Mouse (Mus musculus): Measurements from ENCODE around the gene 9430097D07Rik.

The 9430097D07Rik gene

DNA sequence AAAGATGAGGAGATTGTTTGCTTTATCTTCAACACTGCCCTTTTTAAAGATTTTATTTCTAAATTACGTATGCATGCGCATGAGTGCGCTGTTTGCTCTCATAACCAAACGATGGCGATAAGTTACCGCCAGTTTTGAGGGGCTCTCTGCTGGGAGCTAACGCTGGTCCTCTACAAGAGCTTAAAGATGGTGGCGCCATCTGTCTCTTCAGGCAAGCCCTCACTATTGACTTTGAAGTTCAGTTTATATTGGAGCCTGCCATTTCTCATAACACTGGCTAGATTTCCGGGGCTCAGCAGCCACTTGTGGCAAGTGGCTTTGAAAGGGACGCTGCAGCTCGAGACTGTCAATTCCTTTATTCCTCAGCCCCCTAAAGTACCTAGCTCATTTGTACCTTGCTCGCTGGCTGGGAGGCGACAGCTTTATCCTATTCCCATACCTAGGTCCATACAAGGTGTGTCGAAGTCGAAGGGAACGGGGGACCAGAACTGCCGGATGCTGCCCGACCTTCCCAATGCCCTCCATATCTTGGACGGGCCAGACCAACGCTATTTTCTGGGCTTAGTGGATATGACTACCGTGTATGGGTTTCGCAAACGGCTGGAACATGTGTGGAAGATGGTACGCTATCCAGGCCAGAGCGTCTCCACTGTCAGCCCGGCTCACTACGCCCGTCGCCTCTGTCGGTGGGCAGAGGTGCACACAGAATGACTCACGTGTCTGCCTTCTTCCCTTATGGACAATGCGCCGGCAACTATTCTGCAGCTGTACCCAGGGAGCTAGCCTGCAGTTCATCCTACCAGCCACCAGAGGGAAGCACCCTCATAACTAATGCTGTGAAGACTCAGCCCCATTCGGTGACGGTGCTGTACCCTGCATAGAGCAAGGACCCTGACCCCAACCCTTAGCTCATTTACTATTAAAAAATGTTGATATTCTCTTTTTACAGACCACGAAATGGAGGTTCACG lies 7.6 kb upstream of the 9430097D07Rik start:
- H3K36me3 ChIP-seq (ENCODE audit: control insufficient read depth, insufficient read depth, low read length, poor library complexity, severe bottlenecking): no peaks in the 10 kb centered on the region
- peak; percentile 88 for DNase-seq (ENCODE audit: low read depth, low spot score)

GRCm38 (mm10) chr2:32581450-32582095 lies 6.1 kb upstream of the 9430097D07Rik start:
- no peaks in the 10 kb centered on the region for H3K36me3 ChIP-seq (ENCODE audit: control insufficient read depth, insufficient read depth, low read length, poor library complexity, severe bottlenecking)
- DNase-seq (ENCODE audit: low read depth, low spot score): peak; percentile 44
- H3K27me3 ChIP-seq (ENCODE audit: control insufficient read depth, insufficient read depth, low read length, poor library complexity, severe bottlenecking): no peaks in the 10 kb centered on the region

More for the DNA sequence above, 7.6 kb upstream of the 9430097D07Rik start:
- H3K27me3 ChIP-seq (ENCODE audit: control insufficient read depth, insufficient read depth, low read length, poor library complexity, severe bottlenecking): no peaks in the 10 kb centered on the region

GRCm38 (mm10) chr2:32578146-32579046 lies 2.9 kb upstream of the 9430097D07Rik start:
- no peaks in the 10 kb centered on the region; the same call in 1 of the 2 replicates for H3K36me3 ChIP-seq (ENCODE audit: control insufficient read depth, insufficient read depth, low read length, poor library complexity, severe bottlenecking)
- no peaks in the 10 kb centered on the region for H3K27me3 ChIP-seq (ENCODE audit: control insufficient read depth, insufficient read depth, low read length, poor library complexity, severe bottlenecking)
- no peak for DNase-seq (ENCODE audit: low read depth, low spot score)

GRCm38 (mm10) chr2:32576532-32576931 lies 1.0 kb upstream of the 9430097D07Rik start:
- no peaks in the 10 kb centered on the region for H3K27me3 ChIP-seq (ENCODE audit: control insufficient read depth, insufficient read depth, low read length, poor library complexity, severe bottlenecking)
- DNase-seq (ENCODE audit: low read depth, low spot score): no peak
- no peaks in the 10 kb centered on the region; the same call in 1 of the 2 replicates for H3K36me3 ChIP-seq (ENCODE audit: control insufficient read depth, insufficient read depth, low read length, poor library complexity, severe bottlenecking)

DNA sequence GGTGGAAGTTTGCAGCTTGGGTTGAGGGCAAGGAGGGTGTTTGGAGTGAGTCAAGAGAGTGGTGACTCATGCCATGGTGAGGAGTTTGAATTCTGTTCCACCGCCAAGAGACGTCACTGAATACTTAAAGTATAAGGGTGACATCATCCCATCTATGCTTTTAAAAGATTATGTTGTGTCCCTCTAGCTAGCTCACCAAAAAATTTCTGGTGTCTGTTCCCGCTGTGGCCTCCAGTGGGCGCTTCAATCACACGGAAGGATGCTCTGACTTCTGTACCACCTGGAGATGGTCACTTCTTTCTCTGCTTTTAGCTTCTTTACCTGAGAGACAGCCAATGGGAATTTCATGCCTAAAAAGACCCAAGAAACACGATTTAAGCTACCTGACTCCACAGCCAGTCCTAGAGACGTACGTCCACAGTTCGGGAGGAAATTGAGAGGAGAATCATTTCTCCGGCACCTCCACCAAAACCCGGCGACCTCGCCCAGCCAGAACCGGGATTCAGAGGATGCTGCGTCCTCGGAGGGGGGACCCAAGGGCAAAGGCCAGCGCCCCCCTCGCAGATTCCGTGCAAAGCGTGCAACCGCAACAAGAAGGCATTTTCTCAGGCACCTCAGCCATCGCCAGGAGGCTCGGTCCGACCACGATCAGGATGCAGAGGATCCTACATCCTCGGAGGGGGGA lies 441 bp downstream of the 9430097D07Rik start:
- peak; percentile 76 for DNase-seq (ENCODE audit: low read depth, low spot score)
- Histone ChIP-seq H3K36me3 (ENCODE audit: control insufficient read depth, insufficient read depth, low read length, poor library complexity, severe bottlenecking) (no peaks in the 10 kb centered on the region; the same call in 1 of the 2 replicates), H3K27me3 (ENCODE audit: control insufficient read depth, insufficient read depth, low read length, poor library complexity, severe bottlenecking) (no peaks in the 10 kb centered on the region)

DNA sequence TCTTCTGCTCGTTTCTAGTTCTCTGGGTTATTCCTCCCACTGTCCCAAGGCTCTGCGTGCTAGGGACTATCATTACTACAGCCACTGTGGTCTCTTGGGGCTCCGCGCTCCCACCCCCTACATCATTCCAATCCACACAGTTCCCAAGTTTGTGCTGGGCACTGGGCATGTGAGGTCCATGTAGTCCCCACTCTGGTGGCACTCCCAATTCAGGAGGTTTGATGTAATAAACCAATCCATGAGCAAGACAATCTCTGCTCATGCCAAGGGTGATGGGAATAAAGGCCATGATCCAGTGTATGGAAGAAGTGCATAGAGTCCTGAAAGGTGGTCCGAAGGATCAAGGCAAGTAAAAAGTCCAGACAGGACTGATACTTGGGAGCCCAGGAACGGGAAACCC lies 987 bp downstream of the 9430097D07Rik start, which contains the start of gene Pip5kl1:
TSS of gene Pip5kl1 (plus strand) at position 301 of the 400 bp plus-strand sequence.
- no peak for DNase-seq (ENCODE audit: low read depth, low spot score)
- H3K36me3 ChIP-seq (ENCODE audit: control insufficient read depth, insufficient read depth, low read length, poor library complexity, severe bottlenecking): no peaks in the 10 kb centered on the region; the same call in 1 of the 2 replicates

DNA sequence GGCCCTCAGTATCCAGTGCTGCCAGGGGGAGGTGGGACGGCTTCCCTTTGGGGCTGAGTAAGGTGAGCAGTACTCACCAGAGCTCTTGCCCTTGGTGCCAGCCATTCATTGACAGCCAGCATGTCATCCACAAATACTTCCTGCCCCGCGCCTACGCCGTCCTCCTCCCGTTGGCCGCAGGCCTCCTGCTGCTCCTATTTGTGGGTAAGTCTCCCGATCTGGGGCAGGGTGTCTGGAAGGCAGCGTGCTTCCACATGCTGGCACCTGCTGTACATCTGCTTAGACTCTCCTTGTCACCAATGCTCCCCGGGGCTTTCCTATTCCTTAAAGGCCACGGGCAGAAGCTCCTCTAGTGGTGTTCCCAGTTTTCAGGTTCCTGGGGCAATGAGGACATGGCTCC lies 3.3 kb downstream of the 9430097D07Rik start:
- Histone ChIP-seq H3K27me3 (ENCODE audit: control insufficient read depth, insufficient read depth, low read length, poor library complexity, severe bottlenecking) (no peaks in the 10 kb centered on the region), H3K36me3 (ENCODE audit: control insufficient read depth, insufficient read depth, low read length, poor library complexity, severe bottlenecking) (peaks cover 3% of the 10 kb centered on the region)
- DNase-seq (ENCODE audit: low read depth, low spot score): no peak

More for the DNA sequence above, 987 bp downstream of the 9430097D07Rik start, which contains the start of gene Pip5kl1:
- H3K27me3 ChIP-seq (ENCODE audit: control insufficient read depth, insufficient read depth, low read length, poor library complexity, severe bottlenecking): no peaks in the 10 kb centered on the region

DNA sequence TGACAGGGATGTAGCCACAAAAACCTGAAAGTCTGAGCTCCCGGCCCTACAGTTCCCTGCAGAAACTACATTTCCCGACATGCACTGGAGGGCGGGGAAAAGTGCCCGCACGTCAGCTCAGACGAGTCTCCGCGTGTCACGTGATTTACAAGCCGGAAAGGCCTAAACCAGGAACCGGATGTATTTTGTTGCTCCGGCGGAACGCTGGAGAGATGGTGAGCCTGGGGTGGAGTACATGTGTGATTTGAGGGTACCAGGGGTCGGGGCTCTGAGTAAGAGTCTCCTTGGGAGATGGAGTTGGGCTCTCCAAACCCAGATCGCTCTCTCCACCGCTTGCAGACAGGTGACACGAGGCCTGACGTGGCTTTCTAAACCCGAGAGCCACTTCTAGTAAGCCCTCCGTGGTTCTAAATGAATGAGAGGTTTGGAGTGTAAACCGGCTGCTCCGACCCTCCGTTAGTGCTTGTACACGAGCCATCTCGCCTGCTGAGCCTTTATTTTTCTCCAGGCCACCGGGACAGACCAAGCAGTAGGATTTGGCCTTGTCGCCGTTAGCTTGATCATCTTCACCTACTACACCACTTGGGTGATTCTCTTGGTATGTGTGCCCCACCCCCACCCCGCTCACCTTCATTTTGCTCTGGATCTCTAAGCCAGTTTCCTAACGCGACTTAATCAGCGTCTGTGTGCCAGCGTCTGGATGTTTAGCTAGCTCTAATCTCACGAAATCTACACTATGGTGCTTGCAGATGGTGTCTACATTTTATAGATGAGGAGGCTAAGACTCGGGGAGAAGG lies 4.6 kb downstream of the 9430097D07Rik start, which contains the start of gene Dpm2:
TSS of gene Dpm2 (plus strand) at position 161 of the 797 bp plus-strand sequence.
- DNase-seq (ENCODE audit: low read depth, low spot score): peak; percentile 94
- H3K36me3 ChIP-seq (ENCODE audit: control insufficient read depth, insufficient read depth, low read length, poor library complexity, severe bottlenecking): peaks cover 7% of the 10 kb centered on the region
- no peaks in the 10 kb centered on the region for H3K27me3 ChIP-seq (ENCODE audit: control insufficient read depth, insufficient read depth, low read length, poor library complexity, severe bottlenecking)

GRCm38 (mm10) chr2:32568941-32569340 lies 6.5 kb downstream of the 9430097D07Rik start:
- H3K27me3 ChIP-seq (ENCODE audit: control insufficient read depth, insufficient read depth, low read length, poor library complexity, severe bottlenecking): no peaks in the 10 kb centered on the region
- DNase-seq (ENCODE audit: low read depth, low spot score): no peak
- H3K36me3 ChIP-seq (ENCODE audit: control insufficient read depth, insufficient read depth, low read length, poor library complexity, severe bottlenecking): peaks cover 12% of the 10 kb centered on the region

- peaks cover 12% of the 10 kb centered on the region for H3K36me3 ChIP-seq (ENCODE audit: control insufficient read depth, insufficient read depth, low read length, poor library complexity, severe bottlenecking)
- H3K27me3 ChIP-seq (ENCODE audit: control insufficient read depth, insufficient read depth, low read length, poor library complexity, severe bottlenecking): no peaks in the 10 kb centered on the region
- DNase-seq (ENCODE audit: low read depth, low spot score): no peak
Observed at GRCm38 (mm10) chr2:32568149-32568548, 7.3 kb downstream of the 9430097D07Rik start.

DNA sequence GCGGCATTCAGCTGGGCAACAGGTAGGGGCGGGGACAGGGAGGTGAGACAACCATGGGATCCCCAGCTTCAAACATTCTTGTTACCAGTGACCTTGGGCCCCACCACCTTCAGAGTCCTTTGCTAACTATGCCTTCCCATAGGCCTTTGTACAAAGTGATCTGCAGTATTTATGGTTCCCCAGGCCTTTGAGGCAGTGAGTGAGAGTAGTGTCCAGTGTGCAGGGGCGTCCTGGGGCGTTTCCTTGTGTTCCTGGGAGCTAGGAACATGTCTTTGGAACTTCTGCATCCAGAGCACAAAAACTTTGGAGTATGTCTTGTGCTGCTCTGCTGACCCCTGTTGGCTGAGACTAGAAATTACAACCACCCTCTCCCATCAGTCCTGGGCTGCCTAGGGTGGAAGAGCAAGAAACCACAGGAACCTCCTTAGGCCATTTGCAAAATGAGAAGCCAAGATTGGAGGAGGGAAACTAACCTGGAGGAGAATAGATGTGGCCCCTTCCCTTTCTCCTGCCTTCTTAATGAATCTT lies 8.9 kb downstream of the 9430097D07Rik start:
- peak; percentile 82 for DNase-seq (ENCODE audit: low read depth, low spot score)
- peaks cover 12% of the 10 kb centered on the region for H3K36me3 ChIP-seq (ENCODE audit: control insufficient read depth, insufficient read depth, low read length, poor library complexity, severe bottlenecking)
- H3K27me3 ChIP-seq (ENCODE audit: control insufficient read depth, insufficient read depth, low read length, poor library complexity, severe bottlenecking): no peaks in the 10 kb centered on the region

DNA sequence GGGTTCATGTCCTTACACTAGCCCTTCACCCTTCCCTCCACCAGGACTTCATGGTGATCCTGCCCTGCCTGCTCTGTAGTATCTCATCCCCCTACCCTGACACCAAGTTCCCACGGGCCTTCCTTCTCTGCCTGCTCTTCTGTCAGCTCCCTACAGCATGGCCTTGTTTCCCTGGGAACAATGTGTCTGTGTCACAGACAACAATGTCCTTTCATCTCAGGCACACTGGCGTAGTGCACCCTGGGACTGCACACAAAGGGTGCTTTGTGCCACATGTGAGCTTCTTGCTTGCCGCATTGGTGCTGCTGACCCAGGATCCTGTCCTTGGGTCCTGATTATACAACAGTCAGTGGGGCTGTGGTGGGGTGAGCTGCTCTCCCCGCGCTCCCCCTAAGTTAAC lies 15.9 kb downstream of the 9430097D07Rik start:
- no peak for DNase-seq (ENCODE audit: low read depth, low spot score)
- H3K27me3 ChIP-seq (ENCODE audit: control insufficient read depth, insufficient read depth, low read length, poor library complexity, severe bottlenecking): no peaks in the 10 kb centered on the region
- H3K36me3 ChIP-seq (ENCODE audit: control insufficient read depth, insufficient read depth, low read length, poor library complexity, severe bottlenecking): peaks cover 3% of the 10 kb centered on the region

- no peak for DNase-seq (ENCODE audit: low read depth, low spot score)
- peaks cover 1% of the 10 kb centered on the region; the same call in 1 of the 2 replicates for H3K36me3 ChIP-seq (ENCODE audit: control insufficient read depth, insufficient read depth, low read length, poor library complexity, severe bottlenecking)
Observed at GRCm38 (mm10) chr2:32556019-32556418, 19.5 kb downstream of the 9430097D07Rik start.

More at GRCm38 (mm10) chr2:32556019-32556418, 19.5 kb downstream of the 9430097D07Rik start:
- no peaks in the 10 kb centered on the region for H3K27me3 ChIP-seq (ENCODE audit: control insufficient read depth, insufficient read depth, low read length, poor library complexity, severe bottlenecking)

Data from splenic B cell, adult 2 months (primary cell).